Mouse (Mus musculus) liver, adult 2 months (tissue): ENCODE measurements at regions not wholly inside any gene's neighbourhood (a gene's known extent, or its start where the extent isn't known, plus 50 kb on each side); places are given as distances from the start of the nearest gene placed in this dataset.

ENCODE experiments used
- CTCF ChIP-seq: fragments of 200-500 bp; IDR thresholded peaks from 2 replicates; pipeline ENCODE4 v1.5.1; 2011; ENCODE audit warnings: low read depth, low read length, control low read depth
- POLR2A ChIP-seq: fragments of 200-500 bp; IDR thresholded peaks from 2 replicates; pipeline ENCODE4 v1.6.1; 2011; ENCODE audit warnings: low read length, control low read depth; ENCODE audit not compliant: insufficient read depth; ENCODE audit errors: extremely low read depth

- no peak for TF ChIP-seq POLR2A
- TF ChIP-seq CTCF, result no peak
These were observed 126.4 kb upstream of the Ccnd2 start for GRCm38 (mm10) chr6:127278402-127278801.
